Mouse (Mus musculus): ENCODE data around the gene Kif5c. TPM values are rescaled to one million over a fixed set of nuclear protein-coding genes. Genes with fewer than 3 reads are reported as not detected.

Kif5c gene
- polyA plus RNA-seq, 1 experiment, result 279 TPM

DNA sequence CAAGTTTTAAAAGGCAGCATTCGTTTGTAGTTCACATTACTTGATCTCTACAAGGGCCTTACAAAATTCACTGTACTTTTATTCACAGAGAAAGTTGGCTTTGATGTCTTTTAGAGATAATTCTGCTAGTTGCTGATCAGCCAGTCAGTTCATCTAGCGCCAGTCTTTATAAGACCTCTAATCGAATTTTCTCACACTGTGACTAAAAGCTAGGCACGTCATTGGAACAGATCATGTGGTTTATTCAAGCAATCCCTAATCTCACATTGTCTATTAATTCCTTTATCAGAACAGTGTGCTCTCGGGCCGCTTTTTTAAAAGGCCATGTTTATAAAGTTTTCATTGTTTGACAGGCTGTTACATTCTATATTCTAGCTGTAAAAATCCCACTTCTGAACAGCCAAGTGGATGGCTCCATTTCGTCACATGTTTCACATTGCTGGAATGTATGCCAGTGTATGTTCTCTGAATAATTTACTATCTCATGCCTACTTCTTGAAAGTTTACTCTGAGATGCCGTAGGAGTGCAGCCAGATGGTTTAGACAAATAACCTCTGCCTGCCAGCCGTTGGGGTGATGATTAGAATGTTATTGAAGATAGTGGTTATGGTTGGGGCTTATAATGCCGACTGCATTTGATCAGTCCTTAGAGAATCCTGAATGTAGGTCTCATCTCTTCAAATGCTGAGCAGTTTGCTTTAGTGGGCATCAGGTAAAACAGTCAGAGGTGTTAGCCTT is 154.3 kb downstream of the Kif5c start:
- DNase-seq (ENCODE audit: extremely low spot score in 1 of 2, low spot score in 1 of 2), result no peak

DNA sequence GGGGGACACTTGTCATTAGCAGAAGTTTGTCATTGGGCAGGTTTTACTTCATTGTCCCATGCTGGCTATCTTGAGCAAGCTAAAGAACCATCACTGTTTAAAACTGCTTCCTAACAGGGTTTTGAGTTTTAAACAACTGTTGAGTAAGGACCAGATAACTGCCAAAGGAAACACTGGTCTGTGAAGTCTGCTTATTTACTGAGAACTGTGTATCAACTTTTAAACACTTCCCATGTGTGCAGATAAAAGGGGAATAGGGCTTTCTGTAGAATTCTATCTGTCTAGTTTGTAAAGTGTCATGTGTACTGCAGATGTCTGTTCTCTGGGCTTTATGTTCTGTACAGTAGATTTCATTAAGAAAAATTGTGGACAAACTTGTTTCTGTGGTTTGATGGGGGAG is 155.1 kb downstream of the Kif5c start:
- DNase-seq (ENCODE audit: extremely low spot score in 1 of 2, low spot score in 1 of 2), result no peak

DNA sequence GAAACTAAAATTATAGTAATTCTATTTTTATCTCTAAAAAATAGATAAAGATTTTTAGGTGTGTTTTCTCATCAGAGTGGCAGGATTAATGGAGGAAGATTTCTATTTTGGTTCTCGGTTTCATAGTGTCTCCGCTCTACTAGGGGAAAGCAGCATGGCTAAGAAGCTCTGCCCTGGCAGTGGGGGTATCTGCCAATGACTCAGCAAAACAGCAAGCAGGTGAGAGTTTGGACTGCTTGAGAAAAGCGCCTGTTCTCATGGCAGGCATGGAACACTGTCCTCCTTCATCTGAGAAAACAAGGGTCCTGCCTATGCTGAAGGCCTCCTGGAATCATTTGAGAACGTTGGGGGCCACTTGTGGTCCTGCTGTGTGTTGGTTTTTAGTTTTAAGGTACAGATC is 156.1 kb downstream of the Kif5c start:
- no peak for DNase-seq (ENCODE audit: extremely low spot score in 1 of 2, low spot score in 1 of 2)

DNA sequence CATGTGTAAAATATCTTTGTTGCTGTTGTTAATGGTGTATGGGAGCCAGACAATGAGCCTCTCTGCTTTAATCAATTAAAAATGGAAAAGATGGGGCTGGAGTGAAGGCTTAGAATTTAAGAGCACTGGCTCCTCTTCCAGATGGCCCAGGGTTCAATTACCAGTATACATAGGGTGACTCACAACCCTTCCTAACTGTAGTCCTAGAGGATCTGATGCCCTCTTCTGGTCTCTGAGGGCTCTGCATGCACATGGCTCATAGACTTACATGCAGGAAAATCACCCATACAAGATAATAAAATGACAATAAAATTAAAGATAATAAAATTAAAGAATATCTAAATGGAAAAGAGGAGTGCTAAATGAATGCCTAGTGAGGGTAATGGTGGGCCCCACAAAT is 156.6 kb downstream of the Kif5c start:
- no peak for DNase-seq (ENCODE audit: extremely low spot score in 1 of 2, low spot score in 1 of 2)

DNA sequence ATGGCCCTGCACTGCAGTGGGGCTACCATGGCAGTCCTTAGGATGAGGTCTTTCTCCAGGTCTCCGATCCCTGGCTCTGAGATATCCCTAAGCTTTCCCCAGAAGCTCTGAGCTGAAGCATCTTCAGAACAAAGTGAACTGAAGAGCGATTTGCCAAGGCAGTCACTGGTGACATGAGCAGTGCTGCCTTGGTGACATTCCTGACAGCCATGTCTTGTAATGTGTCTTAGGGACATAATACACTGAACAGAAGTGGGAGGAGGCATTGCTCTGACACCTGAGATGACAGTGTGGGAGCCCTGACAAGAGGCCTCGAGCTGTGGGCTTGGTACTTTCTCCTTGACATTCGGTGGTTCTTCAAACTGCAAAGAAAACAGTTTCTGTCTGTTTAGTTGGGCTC is 157.3 kb downstream of the Kif5c start:
- no peak for DNase-seq (ENCODE audit: extremely low spot score in 1 of 2, low spot score in 1 of 2)

DNA sequence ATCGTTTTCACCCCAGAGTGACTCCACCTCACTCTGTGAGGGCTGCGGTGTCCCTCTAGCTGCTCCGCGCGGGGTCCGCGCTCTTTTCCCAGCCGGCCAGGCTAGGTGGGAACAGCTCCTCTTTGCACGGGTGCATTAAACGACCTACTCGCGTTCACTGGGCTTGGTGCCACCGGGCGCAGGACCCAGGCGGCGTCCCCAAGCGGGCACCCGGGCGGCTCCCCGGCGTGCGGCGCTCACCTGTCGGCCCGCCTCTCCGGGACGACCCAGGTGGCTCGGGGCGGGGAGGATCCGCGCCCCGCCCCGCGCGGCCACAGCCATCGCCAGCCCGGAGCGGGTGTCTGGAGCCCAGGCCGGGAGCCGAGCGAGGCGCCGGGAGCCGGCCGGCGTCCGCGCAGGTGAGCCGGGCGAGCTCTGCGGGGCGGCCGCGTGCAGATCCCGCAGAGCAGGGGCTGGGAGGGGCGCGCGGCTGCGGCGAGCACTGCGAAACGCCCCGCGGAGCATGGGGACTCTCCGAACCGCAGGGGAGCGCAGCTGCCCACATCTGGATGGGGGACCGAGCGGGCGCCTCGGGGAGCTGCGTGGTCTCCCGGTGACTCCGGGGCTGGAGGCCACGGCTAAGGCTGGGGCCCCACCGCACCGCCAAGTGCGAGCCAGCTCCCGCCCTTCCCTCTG is 168.4 kb downstream of the Kif5c start, which contains the start of gene Lypd6b:
TSS of gene Lypd6b (plus strand) at position 313 of the 675 bp plus-strand sequence.
- no peak for DNase-seq (ENCODE audit: extremely low spot score in 1 of 2, low spot score in 1 of 2)

DNA sequence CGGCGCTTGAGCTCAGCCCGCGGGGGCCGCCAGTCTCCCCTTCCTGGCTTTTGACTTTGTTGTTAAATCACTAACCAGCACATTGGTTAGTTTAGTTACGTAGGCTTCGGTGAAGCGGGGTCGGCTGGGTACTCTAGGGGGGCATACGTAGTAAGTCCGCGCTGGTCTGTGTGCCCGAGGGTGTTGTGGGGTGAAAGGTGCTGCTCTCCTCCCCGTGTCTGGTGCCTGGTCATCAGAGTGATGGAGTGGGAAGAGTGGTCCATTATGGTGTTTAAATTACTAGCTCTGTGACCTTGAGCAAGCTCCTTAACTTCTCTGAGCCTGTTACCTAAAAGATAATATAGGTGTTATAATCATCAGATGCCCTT is 168.9 kb downstream of the Kif5c start:
- DNase-seq (ENCODE audit: extremely low spot score in 1 of 2, low spot score in 1 of 2), result no peak

DNA sequence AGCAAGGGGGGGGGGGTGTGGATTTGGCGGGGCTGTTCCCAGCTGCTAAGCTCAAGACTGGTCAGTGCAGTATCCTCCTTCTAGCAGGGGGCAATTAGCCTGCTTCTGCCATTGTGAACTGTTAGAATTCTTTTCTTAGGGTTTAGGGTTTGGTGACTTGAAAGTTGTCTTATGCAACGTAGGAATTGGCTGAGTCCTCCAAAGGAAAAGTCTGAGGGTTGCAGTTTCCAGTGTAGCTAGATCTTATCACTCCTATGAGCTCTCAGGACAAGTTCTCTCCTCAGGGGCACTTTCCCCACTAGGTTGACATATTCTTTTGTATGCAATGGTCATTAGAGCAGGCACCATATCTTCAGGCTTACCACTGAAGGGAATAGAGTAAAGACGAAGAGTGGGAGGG is 169.5 kb downstream of the Kif5c start:
- peak in 1 of 2 experiments; percentile 22 for DNase-seq (ENCODE audit: extremely low spot score in 1 of 2, low spot score in 1 of 2)

DNA sequence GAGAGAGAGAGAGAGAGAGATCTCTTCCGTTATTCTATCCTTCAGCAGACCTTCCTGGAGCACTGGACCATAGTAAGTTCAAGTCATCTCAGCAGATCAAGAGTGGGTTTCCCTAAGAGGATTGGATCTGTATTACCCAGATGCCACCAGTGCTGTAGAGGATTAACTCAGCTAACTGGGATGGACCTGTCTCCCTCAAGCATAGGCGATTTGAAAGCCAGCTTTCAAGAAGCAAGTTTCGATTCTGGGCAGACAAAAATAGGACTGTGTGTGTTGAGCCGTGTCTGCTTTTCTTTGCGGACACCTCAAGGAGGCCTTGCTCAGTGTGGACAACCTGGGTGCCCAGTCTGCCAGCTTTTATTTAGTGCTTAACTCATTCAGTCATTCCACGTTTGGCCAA is 170.0 kb downstream of the Kif5c start:
- DNase-seq (ENCODE audit: extremely low spot score in 1 of 2, low spot score in 1 of 2), result no peak

DNA sequence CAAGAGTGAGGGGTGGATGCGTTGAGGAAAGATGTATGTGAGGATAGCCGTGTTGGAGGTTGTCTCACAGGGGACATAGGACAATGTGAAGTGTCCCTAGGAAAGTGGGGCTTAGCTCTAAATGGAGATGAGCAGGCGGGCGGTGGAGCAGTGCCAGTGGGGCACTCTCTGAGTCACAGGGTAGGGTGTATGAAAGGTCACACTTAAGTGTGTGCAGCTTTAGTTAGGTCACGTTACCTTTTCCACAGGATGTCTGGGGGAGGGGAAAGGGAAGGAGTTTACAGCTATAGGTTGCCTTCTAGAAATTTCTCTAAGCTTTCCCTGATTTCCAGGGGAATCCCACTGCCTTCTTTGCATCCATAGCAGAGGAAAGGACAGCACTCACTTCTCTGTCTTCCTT is 170.4 kb downstream of the Kif5c start:
- DNase-seq (ENCODE audit: extremely low spot score in 1 of 2, low spot score in 1 of 2), result no peak

DNA sequence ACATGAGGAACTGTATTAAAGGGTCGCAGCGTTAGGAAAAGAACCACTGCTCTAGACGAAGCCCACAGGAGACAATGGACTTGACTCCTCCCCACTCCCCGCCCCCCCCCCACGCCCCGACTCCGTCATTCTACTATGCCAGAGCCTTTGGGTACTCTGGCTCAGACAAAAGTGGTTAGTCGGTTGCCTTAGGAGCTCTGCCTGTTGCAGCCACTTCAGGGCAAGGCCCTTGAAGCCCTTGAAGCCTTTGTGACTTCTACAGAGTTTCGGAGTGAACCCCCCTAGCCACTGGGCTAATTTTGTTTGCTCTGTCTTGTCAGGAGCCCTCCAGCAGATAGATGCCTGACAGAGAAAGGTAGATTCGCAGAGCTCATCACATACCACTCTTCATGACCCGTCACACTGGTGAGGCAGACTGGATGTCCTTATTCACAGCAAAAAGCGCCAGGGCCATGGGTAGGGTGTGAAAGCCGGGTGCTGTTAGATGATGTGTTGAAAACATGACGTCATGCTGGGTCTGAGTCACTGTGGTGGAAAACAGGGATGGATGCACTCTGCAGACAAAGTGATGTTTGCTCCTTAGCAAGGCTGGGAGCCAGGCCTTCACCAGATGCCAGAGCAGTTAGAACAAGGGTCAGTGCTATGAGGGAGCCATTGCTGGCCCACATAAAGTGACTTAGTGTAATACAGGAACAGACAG is 178.5 kb downstream of the Kif5c start:
- DNase-seq (ENCODE audit: extremely low spot score in 1 of 2, low spot score in 1 of 2), result peak in 1 of 2 experiments; percentile 36

DNA sequence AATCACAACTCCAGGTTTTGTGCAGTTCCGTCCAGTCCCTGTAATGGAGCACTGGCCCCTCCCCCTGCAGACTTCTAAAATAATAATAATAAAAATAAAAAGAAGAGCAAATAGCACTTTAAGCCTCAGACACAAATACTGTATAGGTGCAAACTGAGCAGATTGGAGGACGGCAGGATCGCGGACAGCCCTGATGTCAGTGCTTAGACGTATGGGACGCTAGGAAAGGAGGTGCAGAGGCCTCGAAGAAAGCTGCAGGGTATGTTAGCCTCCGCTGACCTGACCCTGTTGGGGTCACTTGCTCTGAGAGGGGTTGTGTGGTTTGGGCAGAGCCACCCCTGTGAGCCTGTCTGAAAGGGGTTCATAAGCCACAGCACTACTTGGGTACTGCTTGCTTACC is 185.3 kb downstream of the Kif5c start:
- no peak for DNase-seq (ENCODE audit: extremely low spot score in 1 of 2, low spot score in 1 of 2)

DNA sequence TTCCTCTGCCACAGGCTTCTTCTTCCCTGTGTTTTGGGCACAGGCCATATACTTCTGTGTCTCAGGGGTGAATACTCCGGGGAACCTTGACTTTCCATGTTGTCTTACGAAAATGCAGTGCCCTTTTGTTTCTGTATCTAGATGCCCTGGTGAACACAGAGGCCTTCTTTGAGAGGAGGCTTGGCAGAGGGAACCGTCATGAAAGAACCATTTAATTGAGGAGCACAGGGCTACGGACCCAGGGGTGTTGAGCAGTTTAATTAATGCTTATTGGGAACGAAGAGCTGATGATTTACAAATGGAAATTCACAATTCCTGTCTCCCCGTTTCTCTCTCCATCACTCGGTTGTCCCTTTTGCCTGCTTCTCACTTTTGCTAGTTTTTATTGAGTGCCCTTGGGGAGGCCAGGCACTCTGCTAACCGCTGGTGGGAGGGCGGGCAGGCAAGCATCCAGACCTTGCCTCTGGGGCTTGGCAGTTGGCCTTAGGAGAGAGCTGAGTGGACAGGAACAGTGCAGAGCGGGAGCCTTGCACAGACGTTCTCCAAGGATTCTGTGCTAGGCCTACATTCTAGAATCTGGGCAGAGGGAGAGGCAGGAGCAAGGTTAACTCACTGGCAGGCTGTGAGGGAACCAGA is 186.8 kb downstream of the Kif5c start:
- peak in 1 of 2 experiments; percentile 49 for DNase-seq (ENCODE audit: extremely low spot score in 1 of 2, low spot score in 1 of 2)

DNA sequence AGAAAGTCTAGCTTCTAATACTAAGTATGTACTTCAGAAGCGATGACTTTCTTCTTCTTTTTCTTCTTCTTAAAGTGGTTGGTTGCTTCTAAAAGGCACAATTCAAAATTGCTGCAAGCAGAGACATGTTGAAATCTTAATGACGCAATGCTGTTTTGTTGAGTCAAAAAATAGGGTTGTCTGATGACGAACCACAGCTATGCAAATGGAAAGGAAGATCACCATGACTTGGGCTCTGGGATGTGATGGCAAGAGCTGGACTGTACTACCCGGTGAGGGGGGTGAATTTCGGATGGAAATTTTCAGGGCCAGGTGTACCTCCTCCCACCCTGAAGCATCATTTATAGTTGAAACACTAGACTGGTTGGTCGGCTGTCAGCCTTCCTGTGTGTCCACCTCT is 190.4 kb downstream of the Kif5c start:
- DNase-seq (ENCODE audit: extremely low spot score in 1 of 2, low spot score in 1 of 2), result no peak

DNA sequence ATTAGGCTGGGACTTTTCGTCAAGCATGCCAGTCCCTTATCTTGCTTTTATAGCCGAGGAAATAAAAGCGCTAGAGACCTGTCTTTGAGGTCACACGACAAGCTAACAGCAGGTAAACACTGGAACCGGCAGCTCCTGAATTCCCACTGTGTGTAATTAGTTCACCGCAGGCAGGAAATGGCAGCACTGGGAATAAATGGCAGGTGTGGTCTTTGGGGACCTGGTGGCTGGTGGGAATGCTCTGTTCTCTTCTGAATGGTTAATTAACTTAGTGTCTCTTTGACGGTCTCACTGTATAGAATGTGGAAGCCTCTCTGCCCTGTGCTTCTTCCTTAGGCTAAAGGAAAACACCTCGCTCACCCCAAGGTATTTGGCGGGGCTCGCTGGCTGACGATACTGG is 192.3 kb downstream of the Kif5c start:
- DNase-seq (ENCODE audit: extremely low spot score in 1 of 2, low spot score in 1 of 2), result no peak

DNA sequence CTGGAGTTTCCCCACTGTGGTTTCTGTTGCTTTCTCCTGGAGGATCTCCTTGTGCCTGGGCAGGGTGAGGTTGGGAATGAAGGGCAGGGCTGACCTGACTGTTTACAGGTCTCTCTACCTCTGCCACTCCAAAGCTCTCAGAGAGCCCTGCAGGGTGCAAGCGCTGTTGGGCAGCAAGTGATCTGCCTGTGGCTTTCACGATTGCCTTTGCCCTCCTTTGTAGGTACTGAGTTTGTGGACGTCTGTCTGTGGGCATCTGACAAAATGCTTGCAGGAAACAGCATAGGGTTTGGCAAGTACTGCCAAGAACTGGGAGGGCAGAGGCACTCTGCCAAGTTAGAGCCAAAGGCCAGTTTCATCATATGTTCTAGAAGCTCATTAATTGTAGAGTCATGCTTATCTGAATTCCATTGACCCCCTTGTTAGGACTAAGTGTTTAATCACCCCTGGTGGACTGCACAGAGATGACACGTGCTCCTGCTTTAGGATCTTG is 192.8 kb downstream of the Kif5c start:
- DNase-seq (ENCODE audit: extremely low spot score in 1 of 2, low spot score in 1 of 2), result no peak

DNA sequence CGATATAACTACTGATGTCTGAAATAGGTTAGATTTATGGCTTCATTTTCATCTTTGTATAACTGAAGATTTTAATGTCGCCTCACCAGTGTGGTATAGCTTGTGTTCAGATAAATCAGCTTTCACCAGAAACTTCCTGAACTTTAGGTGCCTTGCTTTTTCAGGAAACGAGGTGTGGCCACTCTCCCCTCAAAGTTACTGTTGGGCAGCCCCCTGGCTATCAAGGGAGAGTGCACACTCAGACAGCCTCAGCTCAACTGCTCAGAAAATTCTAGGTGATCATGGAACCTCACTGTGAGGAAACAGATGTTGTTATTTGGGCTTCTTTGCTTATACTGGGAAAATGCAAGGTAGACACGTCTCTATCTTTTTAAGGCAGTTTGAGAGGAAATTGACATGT is 194.1 kb downstream of the Kif5c start:
- DNase-seq (ENCODE audit: extremely low spot score in 1 of 2, low spot score in 1 of 2), result no peak

DNA sequence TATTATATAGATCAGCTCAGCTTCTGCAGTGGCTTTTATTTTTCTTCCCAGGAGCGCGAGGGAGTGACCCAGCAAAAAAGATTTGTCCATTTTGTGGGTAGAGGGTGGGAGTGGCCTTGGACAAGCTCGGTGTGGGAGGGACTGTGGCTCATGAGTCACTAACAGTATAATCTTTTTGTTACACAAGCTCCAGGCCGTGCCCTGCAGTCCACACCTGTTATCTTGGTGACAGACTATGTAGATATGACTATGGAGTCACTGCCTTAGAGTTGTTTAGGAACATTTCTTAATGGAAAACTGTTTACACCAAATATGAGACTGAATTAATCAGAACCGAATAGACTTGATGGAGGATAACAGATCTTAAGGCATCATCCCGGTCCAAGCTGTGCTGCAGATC is 194.9 kb downstream of the Kif5c start:
- no peak for DNase-seq (ENCODE audit: extremely low spot score in 1 of 2, low spot score in 1 of 2)

DNA sequence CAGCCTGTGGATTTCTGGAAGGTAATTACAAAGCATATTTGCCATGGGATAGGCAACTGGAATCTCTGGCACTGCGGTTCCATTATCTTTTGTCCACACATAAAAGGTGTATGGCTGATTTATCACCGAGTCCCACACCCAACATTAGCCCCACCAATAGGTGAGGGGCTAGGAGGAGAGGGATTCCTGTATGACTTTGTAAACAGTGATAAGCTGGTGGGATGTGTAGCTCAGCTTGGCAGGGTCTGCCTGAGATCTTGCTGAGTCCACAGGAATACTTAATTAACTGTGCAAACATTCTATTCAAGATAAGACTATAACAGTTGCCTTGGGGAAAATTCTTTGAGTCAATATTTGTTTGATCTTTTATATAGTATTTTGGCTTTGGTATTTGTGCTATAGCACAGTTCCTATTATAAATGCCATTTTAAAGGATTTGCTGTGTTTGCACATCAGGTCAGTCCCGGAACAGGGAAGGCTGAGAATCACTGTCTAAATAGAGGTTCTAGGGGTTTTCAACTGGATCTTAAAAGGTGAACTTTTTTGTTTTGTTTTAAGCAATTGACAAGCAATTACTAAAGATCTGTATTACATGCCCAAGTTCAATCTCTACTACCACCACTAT is 196.7 kb downstream of the Kif5c start:
- DNase-seq (ENCODE audit: extremely low spot score in 1 of 2, low spot score in 1 of 2), result no peak

DNA sequence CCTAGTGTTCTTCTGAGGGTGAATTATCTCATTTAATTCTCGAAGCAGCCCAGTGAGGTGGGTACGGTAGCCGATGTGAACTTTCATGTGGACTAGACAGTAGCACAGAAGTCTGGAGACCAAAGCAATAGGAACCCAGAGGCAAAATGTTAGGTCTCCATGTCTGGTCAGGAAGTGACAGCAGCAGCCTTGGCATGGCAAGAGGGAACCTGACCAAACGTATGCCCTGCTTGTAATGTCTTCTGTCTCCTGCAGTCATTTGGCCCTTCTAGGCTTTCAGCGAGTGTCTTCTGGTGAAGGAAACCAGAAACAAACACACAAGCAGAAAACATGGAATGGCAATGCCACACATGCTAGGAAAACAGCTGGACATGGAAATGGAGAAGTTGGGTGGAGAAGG is 197.5 kb downstream of the Kif5c start:
- DNase-seq (ENCODE audit: extremely low spot score in 1 of 2, low spot score in 1 of 2), result no peak

DNA sequence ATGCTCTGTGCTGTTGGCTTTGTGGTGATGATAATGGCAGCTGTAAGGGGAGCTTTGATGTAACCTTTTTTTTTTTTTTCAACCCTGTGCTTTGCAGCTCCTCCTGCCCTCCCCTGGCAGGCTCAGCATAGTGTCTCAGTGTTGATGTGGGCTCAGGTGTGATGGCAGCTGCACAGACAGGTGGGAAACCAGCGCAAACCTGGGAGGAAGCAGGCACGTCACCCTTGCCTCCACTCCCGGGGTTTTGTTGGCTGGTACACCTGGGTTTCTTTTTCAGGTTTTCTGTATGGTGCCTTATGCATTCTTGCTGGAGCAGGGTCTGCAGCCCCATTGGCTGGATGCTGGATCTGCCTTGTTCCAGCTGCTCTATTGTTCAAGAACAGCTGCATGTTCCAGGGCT is 198.1 kb downstream of the Kif5c start:
- DNase-seq (ENCODE audit: extremely low spot score in 1 of 2, low spot score in 1 of 2), result no peak

All from frontal cortex, adult 2 months (tissue).